Mouse (Mus musculus) CH12.LX (cell line): ENCODE data around the gene Avpi1. TPM values are rescaled to one million over a fixed set of nuclear protein-coding genes. Genes with fewer than 3 reads are reported as not detected.

Source experiments
- DNase-seq: peaks from one replicate; pipeline ENCODE4 v3.0.0-alpha.2; 2013; ENCODE audit errors: extremely low read depth
- H3K27ac ChIP-seq: 2 replicates; pipeline ENCODE4 v1.5.1; 2012; ENCODE audit warnings: low read depth, mild to moderate bottlenecking, control low read depth, moderate library complexity; ENCODE audit not compliant: insufficient read depth
- H3K27me3 ChIP-seq: replicated peaks from 2 replicates; pipeline ENCODE3; 2012; ENCODE audit warnings: inconsistent platforms
- H3K36me3 ChIP-seq, 2 experiments: replicated peaks in 1 of 2; 2 replicates each; pipeline versions ENCODE3 to v1.6.1; 2012; ENCODE audit warnings: inconsistent platforms in 1 of 2, low read length in 1 of 2, mild to moderate bottlenecking in 1 of 2, mixed read lengths in 1 of 2, moderate library complexity in 1 of 2; ENCODE audit not compliant: control insufficient read depth in 1 of 2, insufficient read depth in 1 of 2
- H3K4me1 ChIP-seq, 2 experiments: 2 replicates each; pipeline ENCODE4 v1.6.1; 2012; ENCODE audit warnings: inconsistent platforms in 1 of 2, moderate library complexity in 1 of 2; ENCODE audit not compliant: insufficient read depth in 2 of 2, control insufficient read depth in 1 of 2
- H3K4me2 ChIP-seq: 2 replicates; pipeline ENCODE4 v1.6.1; 2012; ENCODE audit warnings: low read depth, mild to moderate bottlenecking, control low read depth; ENCODE audit not compliant: poor library complexity, insufficient read depth, severe bottlenecking
- H3K4me3 ChIP-seq, 3 experiments: fragments of 150-350 bp in 1 of 3; sonication (generic) in 1 of 3; replicated peaks in 1 of 3; 2 replicates each; pipeline versions ENCODE3 to v1.5.1; 2011 to 2012; ENCODE audit warnings: low read depth in 2 of 3, low read length in 2 of 3, mild to moderate bottlenecking in 2 of 3, moderate library complexity in 2 of 3, control low read depth in 1 of 3, improper control_type of control experiment in 1 of 3, inconsistent platforms in 1 of 3, mixed read lengths in 1 of 3; ENCODE audit not compliant: poor library complexity in 1 of 3
- H3K79me2 ChIP-seq: replicated peaks from 2 replicates; pipeline ENCODE4 v1.6.1; 2012; ENCODE audit warnings: mild to moderate bottlenecking, moderate library complexity; ENCODE audit not compliant: control insufficient read depth, poor library complexity, insufficient read depth, severe bottlenecking; ENCODE audit errors: extremely low read depth
- H3K9ac ChIP-seq: 2 replicates; pipeline ENCODE4 v1.6.1; 2012; ENCODE audit warnings: low read depth, mild to moderate bottlenecking, control low read depth, moderate library complexity; ENCODE audit not compliant: insufficient read depth
- H3K9me3 ChIP-seq: replicated peaks from 2 replicates; pipeline ENCODE3; 2012; ENCODE audit warnings: low read length, inconsistent platforms, mixed read lengths
- BHLHE40 ChIP-seq: IDR thresholded peaks from 2 replicates; pipeline ENCODE4 v1.6.1; 2011; ENCODE audit warnings: mild to moderate bottlenecking, low read depth, low read length, improper control_type of control experiment
- CTCF ChIP-seq, 2 experiments: IDR thresholded peaks in 1 of 2; conservative IDR thresholded peaks in 1 of 2; 2 replicates each; pipeline ENCODE4 v1.5.1; 2011 to 2012; ENCODE audit warnings: low read depth in 2 of 2, low read length in 2 of 2, improper control_type of control experiment in 1 of 2, inconsistent platforms in 1 of 2, mild to moderate bottlenecking in 1 of 2, moderate library complexity in 1 of 2
- EP300 ChIP-seq: IDR thresholded peaks from 2 replicates; pipeline ENCODE4 v1.6.1; 2011; ENCODE audit warnings: low read length, improper control_type of control experiment
- HCFC1 ChIP-seq: IDR thresholded peaks from 2 replicates; pipeline ENCODE4 v1.6.1; 2012; ENCODE audit warnings: low read depth, mild to moderate bottlenecking, inconsistent platforms, low read length, improper control_type of control experiment
- JUN ChIP-seq: IDR thresholded peaks from 2 replicates; pipeline ENCODE4 v1.6.1; 2011; ENCODE audit warnings: low read depth, mild to moderate bottlenecking, low read length, improper control_type of control experiment, moderate library complexity; ENCODE audit not compliant: insufficient read depth
- KAT2A ChIP-seq: IDR thresholded peaks from 2 replicates; pipeline ENCODE4 v1.6.1; 2012; ENCODE audit warnings: low read length, improper control_type of control experiment, inconsistent platforms; ENCODE audit not compliant: insufficient replicate concordance
- MAZ ChIP-seq: IDR thresholded peaks from 2 replicates; pipeline ENCODE4 v1.6.1; 2012; ENCODE audit warnings: low read depth, mild to moderate bottlenecking, inconsistent platforms, low read length, improper control_type of control experiment, moderate library complexity
- MEF2A ChIP-seq: IDR thresholded peaks from 2 replicates; pipeline ENCODE4 v1.6.1; 2014; ENCODE audit warnings: low read depth, mild to moderate bottlenecking, inconsistent platforms, low read length, improper control_type of control experiment, borderline replicate concordance
- MXI1 ChIP-seq: IDR thresholded peaks from 2 replicates; pipeline ENCODE4 v1.6.1; 2011; ENCODE audit warnings: mild to moderate bottlenecking, low read depth, low read length, improper control_type of control experiment
- NELFE ChIP-seq: IDR thresholded peaks from 2 replicates; pipeline ENCODE4 v1.6.1; 2011; ENCODE audit warnings: low read depth, low read length, improper control_type of control experiment
- NRF1 ChIP-seq: IDR thresholded peaks from 2 replicates; pipeline ENCODE4 v1.6.1; 2014; ENCODE audit warnings: low read depth, mild to moderate bottlenecking, inconsistent platforms, low read length, improper control_type of control experiment, moderate library complexity
- RAD21 ChIP-seq: IDR thresholded peaks from 2 replicates; pipeline ENCODE4 v1.6.1; 2011; ENCODE audit warnings: low read depth, mild to moderate bottlenecking, low read length, improper control_type of control experiment, moderate library complexity
- SIN3A ChIP-seq: IDR thresholded peaks from 2 replicates; pipeline ENCODE4 v1.6.1; 2012; ENCODE audit warnings: low read length, improper control_type of control experiment, inconsistent platforms
- SMC3 ChIP-seq: IDR thresholded peaks from 2 replicates; pipeline ENCODE4 v1.6.1; 2011; ENCODE audit warnings: low read depth, low read length, improper control_type of control experiment
- TBP ChIP-seq: conservative IDR thresholded peaks from 2 replicates; pipeline ENCODE4 v1.6.1; 2011; ENCODE audit warnings: low read depth, low read length, improper control_type of control experiment
- USF1 ChIP-seq: IDR thresholded peaks from 2 replicates; pipeline ENCODE4 v1.6.1; 2014; ENCODE audit warnings: low read depth, mild to moderate bottlenecking, inconsistent platforms, low read length, improper control_type of control experiment
- ZNF384 ChIP-seq: IDR thresholded peaks from 2 replicates; pipeline ENCODE4 v1.6.1; 2012; ENCODE audit warnings: low read depth, low read length, improper control_type of control experiment, inconsistent platforms
- dilution Hi-C: fragments of 300-500 bp; cut with MboI; formaldehyde crosslinking; loops from 2 replicates; pipeline ENCODE4 v1.14.3; 2020; ENCODE audit warnings: low sequenced_read_pairs; ENCODE audit not compliant: extremely low pct_unique_long_range_greater_than_20kb, extremely low pct_ligation_motif_present
- in situ Hi-C: fragments of 300-500 bp; cut with MboI; formaldehyde crosslinking; loops from 3 replicates; pipeline ENCODE4 v1.14.3; 2019; ENCODE audit warnings: low sequenced_read_pairs, low pct_ligation_motif_present, low pct_unique_long_range_greater_than_20kb, mixed read lengths
- polyA plus RNA-seq: library from polyadenylated mRNA; unstranded; fragments of >175 nt; gene quantifications from 2 replicates; pipeline ENCODE4 v1.2.1, GENCODE M21; 2012; ENCODE audit warnings: low read depth; ENCODE audit not compliant: insufficient read length
- total RNA-seq, 2 experiments: library from RNA; depleted of rRNA; stranded (reverse); fragments of 300-350 nt in 1 of 2; fragments of >200 nt in 1 of 2; gene quantifications; 2 replicates each; pipeline ENCODE4 v1.2.3; 2012 to 2014

Avpi1 gene
- total and polyA plus RNA-seq, 3 experiments: 5.9 to 9.3 (median 9.0) TPM

DNA sequence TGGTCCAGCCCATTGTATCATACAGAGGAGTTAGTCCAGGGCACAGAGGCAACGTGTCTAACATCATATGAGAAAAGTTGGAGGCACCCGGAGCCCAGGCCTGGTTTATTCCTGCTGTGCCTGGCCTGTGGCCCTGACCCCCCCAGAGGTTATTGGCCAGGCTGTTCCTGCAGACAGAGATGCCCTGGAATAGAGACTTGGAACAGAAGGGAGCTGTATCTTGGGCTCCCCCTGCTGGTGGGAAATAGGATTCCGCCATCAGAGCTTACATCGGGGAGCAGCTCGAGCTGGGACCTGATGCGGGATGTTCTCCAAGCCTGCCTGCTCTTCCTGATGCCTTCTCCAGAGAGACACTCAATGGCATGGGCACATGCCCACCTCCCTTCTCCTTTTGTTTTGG, 23.1 kb upstream of the Avpi1 start:
- peaks cover 11% of the 10 kb centered on the region for H3K9me3 ChIP-seq
- peak; percentile 65 for DNase-seq
- no peak overlapping the region for H3K9ac ChIP-seq
- TF ChIP-seq SMC3 (peak; percentile 59), NRF1 (no peak), MAZ (no peak), ZNF384 (no peak), CTCF (conservative IDR thresholded peaks at IDR 0.05 in 1 of 2, IDR thresholded peaks at IDR 0.05 in 1 of 2; ENCODE audit: low read depth in 2 of 2, low read length in 2 of 2) (peak; percentile 79 to 80), HCFC1 (no peak), USF1 (no peak), BHLHE40 (no peak), RAD21 (peak; percentile 62)
- no peak overlapping the region for H3K4me2 ChIP-seq
- H3K36me3 ChIP-seq: no peaks in the 10 kb centered on the region
- 0 out of 4 replicates have a peak, but pooled peaks cover 0 to 3% of the 10 kb centered on the region in 2 experiments for H3K4me1 ChIP-seq
- H3K79me2 ChIP-seq: no peaks in the 10 kb centered on the region
- H3K27ac ChIP-seq: no peak overlapping the region
- peaks cover 7% of the 10 kb centered on the region for H3K27me3 ChIP-seq
- in situ Hi-C loops (no loop called here), dilution Hi-C loops (no loop called here)
- no peak overlapping the region for H3K4me3 ChIP-seq

DNA sequence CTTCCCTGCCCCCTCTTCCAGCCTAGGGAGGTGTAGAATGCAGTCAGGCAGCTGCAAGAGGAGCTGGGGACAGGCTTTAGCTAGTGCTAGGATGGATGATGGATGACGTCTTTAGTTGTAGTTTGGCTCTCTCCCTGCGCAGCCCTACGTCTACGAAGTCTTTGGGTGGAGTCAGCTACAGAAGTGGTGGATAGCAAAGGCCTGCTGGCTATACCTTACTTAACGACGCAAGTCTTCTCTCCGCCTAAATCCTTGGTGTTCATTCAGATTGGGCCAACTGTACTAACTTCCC, 19.7 kb upstream of the Avpi1 start:
- Histone ChIP-seq H3K27me3 (peaks cover 9% of the 10 kb centered on the region), H3K27ac (no peak overlapping the region), H3K4me3 (no peak overlapping the region), H3K4me2 (no peak overlapping the region), H3K79me2 (no peaks in the 10 kb centered on the region), H3K9me3 (peaks cover 11% of the 10 kb centered on the region), H3K9ac (no peak overlapping the region), H3K36me3 (no peaks in the 10 kb centered on the region), H3K4me1 (peaks cover 7 to 13% of the 10 kb centered on the region in 2 experiments; a peak in 2 of 4 replicates)
- DNase-seq: no peak
- TF ChIP-seq TBP (no peak), EP300 (no peak), NELFE (no peak), CTCF (conservative IDR thresholded peaks at IDR 0.05 in 1 of 2, IDR thresholded peaks at IDR 0.05 in 1 of 2; ENCODE audit: low read depth in 2 of 2, low read length in 2 of 2) (no peak), KAT2A (no peak)
- dilution Hi-C loops: no loop called here
- in situ Hi-C loops: no loop called here

DNA sequence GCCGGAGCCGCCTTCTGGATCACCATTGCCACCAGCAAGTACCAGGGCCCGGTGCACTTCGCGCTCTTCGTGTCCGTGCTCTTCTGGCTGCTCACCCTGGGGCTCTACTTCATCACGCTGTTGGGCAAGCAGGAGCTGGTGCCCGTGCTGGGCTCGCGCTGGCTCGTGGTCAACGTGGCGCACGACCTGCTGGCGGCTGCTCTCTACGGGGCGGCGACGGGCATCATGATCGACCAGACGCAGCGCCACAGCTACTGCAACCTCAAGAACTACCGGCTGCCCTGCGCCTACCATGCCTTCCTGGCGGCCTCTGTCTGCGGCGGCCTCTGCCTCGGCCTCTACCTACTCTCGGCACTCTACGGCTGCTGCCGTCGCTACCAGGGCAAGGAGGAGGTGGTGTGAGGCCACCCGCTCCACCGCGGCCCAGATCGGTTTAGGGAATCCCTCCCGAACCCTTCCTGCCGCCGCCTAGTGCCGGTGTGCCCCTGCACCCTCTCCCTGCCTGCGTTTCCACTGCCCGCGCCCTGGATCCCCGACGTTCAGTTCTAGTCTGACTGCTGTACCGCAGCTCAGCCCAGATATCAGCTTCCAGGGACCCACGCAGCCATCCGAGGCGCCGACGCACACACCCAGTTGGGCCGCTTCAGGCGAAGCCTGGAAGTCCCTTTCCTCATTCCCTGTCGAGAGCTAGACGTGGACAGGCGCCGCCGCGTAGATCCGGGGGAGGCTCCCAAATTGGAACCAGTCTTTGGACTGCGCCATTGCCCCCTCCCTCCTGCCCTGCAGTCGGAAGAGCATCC, 19.1 kb upstream of the Avpi1 start:
- Histone ChIP-seq H3K27me3 (peaks cover 6% of the 10 kb centered on the region), H3K79me2 (no peaks in the 10 kb centered on the region), H3K4me3 (no peak overlapping the region), H3K4me1 (peaks cover 7 to 14% of the 10 kb centered on the region in 2 experiments; a peak in 2 of 4 replicates), H3K9me3 (peaks cover 11% of the 10 kb centered on the region), H3K4me2 (no peak overlapping the region), H3K9ac (no peak overlapping the region), H3K27ac (no peak overlapping the region), H3K36me3 (no peaks in the 10 kb centered on the region)
- dilution Hi-C loops (no loop called here), in situ Hi-C loops (no loop called here)
- no peak for TF ChIP-seq ZNF384
- TF ChIP-seq RAD21: no peak
- TF ChIP-seq MEF2A: no peak
- TF ChIP-seq MXI1: no peak
- TF ChIP-seq SMC3: no peak
- no peak for TF ChIP-seq SIN3A
- TF ChIP-seq KAT2A: no peak
- no peak for TF ChIP-seq CTCF (conservative IDR thresholded peaks at IDR 0.05 in 1 of 2, IDR thresholded peaks at IDR 0.05 in 1 of 2; ENCODE audit: low read depth in 2 of 2, low read length in 2 of 2)
- TF ChIP-seq JUN: no peak
- no peak for DNase-seq
